Mouse (Mus musculus): ENCODE measurements around the gene Dio1. TPM values are rescaled to one million over a fixed set of nuclear protein-coding genes. Genes with fewer than 3 reads are reported as not detected.
A peak's percentile ranks its signal among the peaks of the same experiment; 100 is the strongest.

Gene Dio1
- polyA plus RNA-seq, 1 experiment: 0.06 TPM

GRCm38 (mm10) chr4:107323113-107323512 lies 16.1 kb upstream of the Dio1 start:
- H3K4me1 ChIP-seq (ENCODE audit: control insufficient read depth, insufficient read depth, insufficient read length): 0 out of 2 replicates have a peak, but pooled peaks cover 4% of the 10 kb centered on the region
- WGBS: 89% methylated on average over 2 of the region's 2 CpGs
- no peaks in the 10 kb centered on the region for H3K27me3 ChIP-seq (ENCODE audit: control insufficient read depth, insufficient read depth, low read length)
- TF ChIP-seq CTCF (IDR thresholded peaks at IDR 0.05; ENCODE audit: extremely low read depth, insufficient read depth, insufficient read length, insufficient replicate concordance) (no peak), POLR2A (IDR thresholded peaks at IDR 0.05; ENCODE audit: low read depth, low read length) (no peak)
- no peak overlapping the region for H3K4me3 ChIP-seq (ENCODE audit: extremely low read depth, insufficient read depth, insufficient read length)
- peaks cover 41% of the 10 kb centered on the region for H3K36me3 ChIP-seq (ENCODE audit: control insufficient read depth, insufficient read depth, low read length)
- DNase-seq (ENCODE audit: low read depth in 1 of 2, low spot score in 2 of 2): no peak
- no peak overlapping the region for H3K27ac ChIP-seq (ENCODE audit: insufficient read depth, low read length)

GRCm38 (mm10) chr4:107321041-107321440 lies 14.1 kb upstream of the Dio1 start:
- H3K27ac ChIP-seq (ENCODE audit: insufficient read depth, low read length): no peak overlapping the region; the same call in 1 of the 2 replicates

GRCm38 (mm10) chr4:107318646-107319045 lies 11.7 kb upstream of the Dio1 start:
- no peak overlapping the region for H3K27ac ChIP-seq (ENCODE audit: insufficient read depth, low read length)
- DNase-seq (ENCODE audit: low read depth in 1 of 2, low spot score in 2 of 2): no peak
- WGBS: 91% methylated on average over 8 of the region's 8 CpGs
- peaks cover 11% of the 10 kb centered on the region; the same call in 1 of the 2 replicates for H3K4me1 ChIP-seq (ENCODE audit: control insufficient read depth, insufficient read depth, insufficient read length)
- H3K27me3 ChIP-seq (ENCODE audit: control insufficient read depth, insufficient read depth, low read length): no peaks in the 10 kb centered on the region
- TF ChIP-seq CTCF (IDR thresholded peaks at IDR 0.05; ENCODE audit: extremely low read depth, insufficient read depth, insufficient read length, insufficient replicate concordance) (no peak), POLR2A (IDR thresholded peaks at IDR 0.05; ENCODE audit: low read depth, low read length) (no peak)
- H3K36me3 ChIP-seq (ENCODE audit: control insufficient read depth, insufficient read depth, low read length): peaks cover 32% of the 10 kb centered on the region
- H3K4me3 ChIP-seq (ENCODE audit: extremely low read depth, insufficient read depth, insufficient read length): no peak overlapping the region

More at GRCm38 (mm10) chr4:107321041-107321440, 14.1 kb upstream of the Dio1 start:
- DNase-seq (ENCODE audit: low read depth in 1 of 2, low spot score in 2 of 2): peak; percentile 8 to 44
- no peak overlapping the region for H3K4me3 ChIP-seq (ENCODE audit: extremely low read depth, insufficient read depth, insufficient read length)
- peaks cover 44% of the 10 kb centered on the region for H3K36me3 ChIP-seq (ENCODE audit: control insufficient read depth, insufficient read depth, low read length)
- WGBS: 60% methylated on average over 2 of the region's 2 CpGs
- H3K4me1 ChIP-seq (ENCODE audit: control insufficient read depth, insufficient read depth, insufficient read length): 0 out of 2 replicates have a peak, but pooled peaks cover 4% of the 10 kb centered on the region
- H3K27me3 ChIP-seq (ENCODE audit: control insufficient read depth, insufficient read depth, low read length): no peaks in the 10 kb centered on the region
- TF ChIP-seq POLR2A (IDR thresholded peaks at IDR 0.05; ENCODE audit: low read depth, low read length) (no peak), CTCF (IDR thresholded peaks at IDR 0.05; ENCODE audit: extremely low read depth, insufficient read depth, insufficient read length, insufficient replicate concordance) (no peak)

GRCm38 (mm10) chr4:107314479-107314805 lies 7.5 kb upstream of the Dio1 start:
- Histone ChIP-seq H3K27ac (ENCODE audit: insufficient read depth, low read length) (no peak overlapping the region), H3K4me3 (ENCODE audit: extremely low read depth, insufficient read depth, insufficient read length) (peak overlapping the region; percentile 98), H3K36me3 (ENCODE audit: control insufficient read depth, insufficient read depth, low read length) (peaks cover 14% of the 10 kb centered on the region), H3K27me3 (ENCODE audit: control insufficient read depth, insufficient read depth, low read length) (no peaks in the 10 kb centered on the region), H3K4me1 (ENCODE audit: control insufficient read depth, insufficient read depth, insufficient read length) (peaks cover 11% of the 10 kb centered on the region; the same call in 1 of the 2 replicates)
- WGBS: 8% methylated on average over 7 of the region's 7 CpGs
- no peak for DNase-seq (ENCODE audit: low read depth in 1 of 2, low spot score in 2 of 2)
- TF ChIP-seq POLR2A (IDR thresholded peaks at IDR 0.05; ENCODE audit: low read depth, low read length): no peak

GRCm38 (mm10) chr4:107313690-107314478 lies 6.9 kb upstream of the Dio1 start, which contains the start of gene Yipf1:
Gene Yipf1, plus strand, starts transcription at chr4:107314363.
- Histone ChIP-seq H3K4me3 (ENCODE audit: extremely low read depth, insufficient read depth, insufficient read length) (peak within 1 kb of the TSS; percentile 98), H3K27ac (ENCODE audit: insufficient read depth, low read length) (peak within 1 kb of the TSS; percentile 3; the same call in 1 of the 2 replicates), H3K27me3 (ENCODE audit: control insufficient read depth, insufficient read depth, low read length) (no peaks in the 10 kb centered on the region), H3K36me3 (ENCODE audit: control insufficient read depth, insufficient read depth, low read length) (peaks cover 10% of the 10 kb centered on the region), H3K4me1 (ENCODE audit: control insufficient read depth, insufficient read depth, insufficient read length) (peaks cover 11% of the 10 kb centered on the region; the same call in 1 of the 2 replicates)
- peak; percentile 70 to 88 for DNase-seq (ENCODE audit: low read depth in 1 of 2, low spot score in 2 of 2)
- 2% methylated on average over 29 of the region's 29 CpGs for WGBS
- TF ChIP-seq POLR2A (IDR thresholded peaks at IDR 0.05; ENCODE audit: low read depth, low read length): peak; percentile 26; the same call in 1 of the 2 replicates
- TF ChIP-seq CTCF (IDR thresholded peaks at IDR 0.05; ENCODE audit: extremely low read depth, insufficient read depth, insufficient read length, insufficient replicate concordance): no peak

GRCm38 (mm10) chr4:107303531-107303930 lies 3.4 kb downstream of the Dio1 start:
- DNase-seq (ENCODE audit: low read depth in 1 of 2, low spot score in 2 of 2): no peak
- 77% methylated on average over 3 of the region's 3 CpGs for WGBS
- Histone ChIP-seq H3K27ac (ENCODE audit: insufficient read depth, low read length) (no peak overlapping the region), H3K4me3 (ENCODE audit: extremely low read depth, insufficient read depth, insufficient read length) (no peak overlapping the region), H3K27me3 (ENCODE audit: control insufficient read depth, insufficient read depth, low read length) (no peaks in the 10 kb centered on the region; the same call in 1 of the 2 replicates), H3K36me3 (ENCODE audit: control insufficient read depth, insufficient read depth, low read length) (no peaks in the 10 kb centered on the region), H3K4me1 (ENCODE audit: control insufficient read depth, insufficient read depth, insufficient read length) (no peaks in the 10 kb centered on the region)
- TF ChIP-seq CTCF (IDR thresholded peaks at IDR 0.05; ENCODE audit: extremely low read depth, insufficient read depth, insufficient read length, insufficient replicate concordance) (no peak), POLR2A (IDR thresholded peaks at IDR 0.05; ENCODE audit: low read depth, low read length) (no peak)

- Histone ChIP-seq H3K27me3 (ENCODE audit: control insufficient read depth, insufficient read depth, low read length) (no peaks in the 10 kb centered on the region; the same call in 1 of the 2 replicates), H3K4me3 (ENCODE audit: extremely low read depth, insufficient read depth, insufficient read length) (no peak overlapping the region), H3K27ac (ENCODE audit: insufficient read depth, low read length) (no peak overlapping the region), H3K36me3 (ENCODE audit: control insufficient read depth, insufficient read depth, low read length) (no peaks in the 10 kb centered on the region), H3K4me1 (ENCODE audit: control insufficient read depth, insufficient read depth, insufficient read length) (no peaks in the 10 kb centered on the region)
- no peak for TF ChIP-seq CTCF (IDR thresholded peaks at IDR 0.05; ENCODE audit: extremely low read depth, insufficient read depth, insufficient read length, insufficient replicate concordance)
- TF ChIP-seq POLR2A (IDR thresholded peaks at IDR 0.05; ENCODE audit: low read depth, low read length): no peak
- DNase-seq (ENCODE audit: low read depth in 1 of 2, low spot score in 2 of 2): no peak
- WGBS: 48% methylated on average over 4 of the region's 4 CpGs
Measured at GRCm38 (mm10) chr4:107302832-107303231, 4.1 kb downstream of the Dio1 start.

Data from spleen, adult 2 months (tissue).